Mouse (Mus musculus) left cerebral cortex, postnatal 25 days (tissue): Measurements from ENCODE around the gene Hdac11. TPM values are rescaled to one million over a fixed set of nuclear protein-coding genes. Genes with fewer than 3 reads are reported as not detected.

ENCODE experiments used
- DNase-seq, 2 experiments: peaks; one replicate each; pipeline ENCODE4 v3.0.0; 2022; ENCODE audit warnings: low spot score in 2 of 2, mixed read lengths in 1 of 2
- intact Hi-C: fragments of 180-260 bp; cut with DNase I; formaldehyde crosslinking; loops from one replicate; pipeline ENCODE4 v1.15.1; 2025
- total RNA-seq, 2 experiments: library from RNA; stranded (reverse); gene quantifications; 2 replicates each; pipeline ENCODE4 v1.2.3; 2021

Hdac11 gene
- total RNA-seq, 2 experiments from 2014 or later, result 158 to 161 TPM

DNA sequence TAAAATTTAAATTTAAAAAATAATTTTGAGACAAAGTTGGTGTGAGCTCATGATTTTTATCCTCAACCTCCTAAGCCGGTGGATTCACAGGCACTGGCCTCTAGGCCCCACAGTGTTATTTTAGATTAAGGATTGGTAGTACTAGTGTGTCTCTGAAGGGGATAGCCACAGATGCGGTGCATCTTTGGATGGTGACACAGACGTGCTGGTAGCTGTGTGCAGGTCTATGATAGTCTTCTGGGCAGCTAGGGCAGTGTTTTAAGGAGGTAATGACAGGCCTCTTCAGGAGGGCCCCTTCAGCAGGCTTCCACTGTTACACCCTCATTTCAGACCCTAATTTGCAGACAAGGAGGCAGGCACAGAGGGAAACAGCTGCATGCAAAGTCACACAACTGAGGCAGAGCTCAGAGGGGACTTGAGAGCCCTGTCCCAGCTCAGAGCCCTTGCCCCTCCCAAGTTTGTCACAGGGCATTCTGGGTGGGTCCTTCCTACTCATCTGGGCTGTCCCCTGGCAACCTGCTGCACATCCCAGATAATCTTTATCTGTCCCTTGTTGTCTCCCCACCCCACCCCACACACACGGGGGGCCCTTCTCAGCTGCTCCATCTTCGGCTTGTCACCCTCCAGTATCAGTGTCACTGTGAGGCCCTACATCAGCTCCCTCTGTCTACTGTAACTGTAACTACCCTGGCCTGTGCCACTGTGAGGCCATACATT is 6.9 kb downstream of the Hdac11 start:
- intact Hi-C loops, result no loop called here
- DNase-seq, result no peak

DNA sequence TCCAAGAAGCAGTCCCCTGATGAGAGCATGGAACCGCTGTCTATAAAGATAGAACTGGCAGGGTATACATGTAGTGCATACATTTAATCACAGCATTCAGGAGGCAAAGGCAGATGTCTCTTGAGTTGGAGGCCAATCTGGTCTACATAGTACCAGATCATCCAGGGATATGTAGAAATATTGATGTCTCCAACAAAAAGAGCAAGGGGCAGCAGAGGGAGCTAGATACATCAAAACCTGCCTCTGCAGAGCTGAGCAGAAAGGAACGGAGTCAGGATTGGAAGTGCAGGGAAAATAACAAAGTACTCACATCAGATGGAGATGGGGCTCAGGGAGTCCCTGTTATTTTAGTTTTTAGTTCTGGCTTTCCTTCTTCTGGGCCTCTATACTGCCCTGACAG is 8.1 kb downstream of the Hdac11 start:
- intact Hi-C loops, result no loop called here
- peak in 1 of 2 experiments; percentile 38 for DNase-seq

DNA sequence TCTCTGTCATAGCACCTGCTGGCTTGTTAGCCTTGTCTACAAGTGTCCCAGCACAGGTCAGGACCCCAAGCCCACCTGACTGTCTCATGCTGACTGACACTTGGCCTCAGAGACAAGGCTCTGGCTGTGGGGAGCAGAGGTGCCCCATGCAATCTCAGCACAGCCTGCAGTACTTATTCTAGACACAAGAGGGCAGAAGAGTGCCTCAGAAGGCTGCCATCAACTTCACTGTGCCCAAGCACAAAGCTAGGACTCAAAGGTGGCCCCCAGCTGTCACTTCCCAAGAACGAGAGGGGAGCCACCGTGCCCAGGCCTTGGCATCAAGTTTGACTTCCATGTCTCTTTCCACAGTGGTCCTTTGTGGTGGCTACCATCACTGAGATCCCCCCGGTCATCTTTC is 8.7 kb downstream of the Hdac11 start:
- peak; percentile 80 to 81 for DNase-seq
- intact Hi-C loops, result loop anchor here (1.0 kb wide), 1 partner anchor 116 kb away; no protein-coding TSS in a partner anchor

DNA sequence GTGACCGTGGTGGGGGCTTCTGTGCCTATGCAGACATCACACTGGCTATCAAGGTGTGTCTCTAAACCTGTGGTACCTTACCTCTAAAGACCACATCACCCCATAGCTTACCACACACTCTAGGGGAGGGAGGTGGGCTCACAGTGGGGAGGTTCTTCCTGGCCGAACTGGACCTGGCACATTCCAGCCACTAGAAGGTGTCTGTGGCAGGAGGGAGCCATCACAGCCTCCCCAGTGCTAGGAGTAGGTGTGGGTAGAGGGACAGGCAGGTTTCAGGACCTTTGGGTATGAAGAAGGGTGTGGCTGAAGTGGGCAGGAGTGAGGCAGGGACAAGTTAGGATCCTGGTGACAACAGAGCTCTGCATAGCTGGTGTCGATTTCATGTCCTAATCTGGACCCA is 11.4 kb downstream of the Hdac11 start:
- intact Hi-C loops, result no loop called here
- DNase-seq, result no peak

DNA sequence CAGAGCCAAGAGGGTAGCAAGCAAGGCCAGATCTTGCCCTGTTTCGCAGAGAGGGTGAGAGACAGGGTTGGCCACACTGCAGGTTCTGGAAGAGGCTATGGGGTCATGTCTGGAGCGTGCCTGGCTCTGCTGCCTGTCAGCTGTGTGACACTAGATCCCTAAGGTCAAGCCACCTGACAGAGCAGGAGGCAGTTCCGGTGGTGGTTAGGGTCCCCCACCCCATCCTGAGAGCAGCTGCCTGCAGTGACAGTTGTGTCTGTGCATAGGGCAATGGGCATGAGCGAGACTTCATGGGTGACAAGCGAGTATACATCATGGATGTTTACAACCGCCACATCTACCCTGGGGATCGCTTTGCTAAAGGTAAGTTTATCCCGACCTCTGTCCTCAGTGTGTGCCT is 12.7 kb downstream of the Hdac11 start:
- no peak for DNase-seq
- intact Hi-C loops, result no loop called here

DNA sequence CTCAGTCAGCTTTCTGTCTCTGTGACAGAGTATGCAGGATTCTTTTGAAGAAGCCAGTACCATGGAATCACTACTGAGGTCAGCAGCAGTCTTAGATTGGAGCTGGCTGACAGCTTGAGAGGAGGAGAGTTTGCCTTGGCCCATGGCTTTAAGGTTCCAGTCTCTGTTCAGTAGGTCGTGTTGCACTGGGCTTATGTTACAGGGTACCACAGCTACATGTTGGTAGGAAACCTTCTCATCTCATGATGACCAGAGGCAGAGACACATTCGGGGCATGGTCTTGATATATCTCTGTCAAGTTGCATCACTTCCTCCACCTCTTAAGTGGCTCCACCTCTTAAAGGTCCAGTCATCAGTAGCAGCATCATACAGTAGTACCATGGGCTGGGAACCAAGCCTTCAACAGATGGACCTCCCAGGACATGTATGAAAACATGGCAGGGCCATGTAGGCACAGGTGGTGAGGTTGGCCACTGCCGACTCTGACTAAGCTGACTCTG is 15.0 kb downstream of the Hdac11 start:
- intact Hi-C loops, result loop anchor here (5.0 kb wide), 1 partner anchor 241 kb away; the partner anchor contains the start of gene Wnt7a
- no peak for DNase-seq

DNA sequence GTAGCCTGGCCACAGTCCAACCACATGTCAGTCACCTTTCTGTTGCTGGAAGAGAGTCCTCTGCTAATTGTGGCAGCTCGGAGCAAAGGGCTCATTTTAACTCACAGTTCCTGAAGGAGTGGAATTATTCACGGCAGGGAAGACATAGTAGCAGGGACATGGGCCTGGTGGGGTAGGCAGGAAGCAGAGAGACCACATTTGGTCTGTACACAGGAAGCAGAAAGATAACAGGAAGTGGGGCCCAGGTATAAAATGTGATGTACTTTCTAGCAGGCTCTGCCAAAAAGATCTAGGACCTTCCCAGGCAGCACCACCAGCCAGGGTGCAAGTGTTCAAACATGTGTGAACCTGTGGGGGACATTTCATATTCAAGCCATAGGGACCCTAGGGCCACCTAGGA is 15.9 kb downstream of the Hdac11 start:
- no peak for DNase-seq
- intact Hi-C loops, result loop anchor here (2.0 to 5.0 kb wide), 2 partner anchors 104 to 240 kb away; partner anchors contain the start of gene Wnt7a

DNA sequence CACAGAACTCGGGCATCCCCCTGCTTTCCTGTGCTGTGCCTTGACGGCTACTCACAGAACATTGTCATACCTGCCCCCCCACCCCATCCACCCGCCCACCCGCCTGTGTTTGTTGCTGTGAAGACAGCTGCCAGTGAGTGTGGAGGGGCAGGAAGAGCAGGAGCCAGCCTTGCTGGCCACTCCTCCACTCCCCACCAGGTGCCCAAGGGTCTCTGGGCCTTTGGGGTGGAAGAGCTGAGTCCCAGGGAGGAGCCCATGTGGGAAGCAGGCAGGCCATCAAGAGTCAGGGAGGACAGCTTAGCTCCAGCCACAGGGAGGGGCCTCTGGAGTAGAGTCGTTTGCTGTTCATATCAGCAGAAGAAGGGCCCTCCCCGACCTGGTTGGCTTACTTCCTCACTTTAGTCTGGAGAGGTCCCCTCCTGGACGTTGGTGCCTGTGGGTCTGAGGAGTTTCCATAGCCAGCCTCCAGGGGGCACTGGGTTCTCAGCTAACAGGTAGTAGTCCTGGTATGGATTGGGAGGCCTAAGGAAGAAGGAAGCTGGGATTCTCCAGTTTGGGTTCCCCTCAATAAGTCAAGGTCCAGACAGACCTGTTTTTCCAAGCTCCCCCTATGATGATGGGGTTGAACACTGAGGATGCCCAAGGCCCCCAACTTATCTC is 16.9 kb downstream of the Hdac11 start:
- intact Hi-C loops, result loop anchor here (2.0 to 5.0 kb wide), 2 partner anchors 103 to 239 kb away; partner anchors contain the start of gene Wnt7a
- peak; percentile 53 to 55 for DNase-seq

DNA sequence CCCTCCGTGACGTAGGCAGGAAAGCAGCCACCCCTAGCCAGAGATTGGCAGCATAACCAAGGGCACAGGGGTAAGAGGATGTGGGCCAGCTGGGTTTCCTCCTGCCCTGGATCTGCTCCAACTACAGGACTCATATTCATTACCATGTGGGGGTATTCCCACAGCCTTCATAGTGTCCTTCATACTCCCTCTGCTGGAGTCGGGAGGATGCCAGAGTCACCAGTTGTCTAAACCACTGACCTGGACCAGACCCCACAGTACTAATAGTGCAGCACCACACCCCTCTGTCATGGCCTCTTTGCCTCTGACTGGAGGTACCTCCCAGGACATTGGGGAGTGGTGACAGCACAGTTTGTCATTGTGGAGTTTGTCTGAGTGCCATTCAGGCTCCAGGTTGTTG is 17.7 kb downstream of the Hdac11 start:
- no peak for DNase-seq
- intact Hi-C loops, result loop anchor here (5.0 kb wide), 1 partner anchor 238 kb away; the partner anchor contains the start of gene Wnt7a

DNA sequence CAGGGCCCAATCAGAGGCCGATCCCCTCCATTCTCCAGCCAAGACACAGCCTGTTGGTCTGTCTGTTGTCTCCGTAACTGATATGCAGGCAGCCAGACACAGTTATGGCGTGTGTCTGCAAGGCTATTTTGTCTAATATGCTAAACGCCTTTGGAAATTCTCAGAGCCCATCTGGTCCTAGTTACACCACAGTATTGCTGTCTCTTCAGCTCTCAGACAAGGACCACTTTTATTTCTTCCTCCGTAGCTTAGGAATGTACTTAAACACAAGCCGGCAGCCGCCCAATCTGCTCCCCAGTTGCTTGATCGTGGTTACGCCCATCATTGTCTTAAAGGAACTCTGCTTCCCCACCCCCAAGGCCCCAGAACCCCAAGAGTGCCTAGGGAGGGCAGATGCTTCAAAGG is 24.3 kb downstream of the Hdac11 start:
- DNase-seq, result peak in 1 of 2 experiments; percentile 42
- intact Hi-C loops, result no loop called here

DNA sequence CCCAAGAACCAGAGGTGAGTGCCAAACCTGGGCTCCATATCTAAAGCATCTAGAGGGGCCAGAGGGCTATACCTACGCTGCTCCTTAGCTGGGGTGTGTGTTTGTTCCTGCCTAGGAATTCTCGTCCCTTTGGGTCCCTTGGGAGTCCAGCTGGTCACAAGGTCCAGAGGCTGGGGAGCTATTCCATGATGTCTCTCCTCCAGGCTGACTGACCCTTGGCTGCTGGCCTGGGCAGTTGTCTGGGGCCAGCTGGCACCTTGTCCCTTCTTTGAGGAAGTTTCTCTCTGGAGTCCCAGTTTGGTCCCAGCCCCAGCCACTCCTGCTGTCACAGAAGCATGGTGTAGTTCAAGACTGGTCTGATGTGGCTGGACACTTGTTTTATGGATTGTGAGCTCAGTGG is 24.9 kb downstream of the Hdac11 start:
- intact Hi-C loops, result no loop called here

DNA sequence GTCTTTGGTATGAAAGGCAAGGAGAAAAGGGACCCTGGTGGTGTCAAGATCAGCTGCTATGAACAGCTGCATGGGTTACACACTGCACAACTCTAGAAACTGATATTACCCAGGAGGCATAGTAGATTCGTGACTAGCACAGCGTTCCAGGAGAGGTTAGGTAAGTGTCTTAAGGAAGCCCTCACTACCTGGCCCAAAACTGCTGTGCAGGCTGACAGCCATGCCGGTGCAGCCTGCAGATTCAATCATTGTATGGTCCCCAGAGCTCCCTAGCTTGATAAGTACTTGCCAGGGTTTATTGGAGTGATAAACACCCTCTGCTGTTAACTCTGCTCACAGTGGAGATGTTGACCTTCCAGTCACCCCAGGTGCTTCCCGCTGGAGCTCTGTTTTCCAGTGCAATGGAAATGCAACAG is 25.6 kb downstream of the Hdac11 start:
- intact Hi-C loops, result no loop called here
- no peak for DNase-seq

More for the DNA sequence above, 24.9 kb downstream of the Hdac11 start:
- peak in 1 of 2 experiments; percentile 30 for DNase-seq

DNA sequence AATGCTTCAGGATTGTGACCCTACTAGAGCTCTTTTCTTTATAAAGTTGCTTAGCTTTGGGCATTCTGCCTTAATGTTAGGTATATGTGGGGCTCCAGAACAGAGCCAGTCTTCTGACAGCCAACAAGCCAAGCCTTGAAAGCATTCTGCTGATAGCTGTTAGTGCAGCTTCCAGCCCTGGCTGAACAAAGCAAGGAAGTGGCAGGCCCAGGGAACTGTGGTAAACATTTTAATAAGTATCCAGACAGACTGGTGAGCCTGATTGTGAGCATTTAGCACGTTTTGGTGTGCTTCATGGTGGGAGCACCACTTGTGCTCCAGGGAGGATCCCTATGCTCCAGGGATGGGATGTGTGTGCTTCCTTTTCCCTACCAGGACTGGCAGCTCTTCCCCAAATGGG is 26.6 kb downstream of the Hdac11 start:
- intact Hi-C loops, result no loop called here

DNA sequence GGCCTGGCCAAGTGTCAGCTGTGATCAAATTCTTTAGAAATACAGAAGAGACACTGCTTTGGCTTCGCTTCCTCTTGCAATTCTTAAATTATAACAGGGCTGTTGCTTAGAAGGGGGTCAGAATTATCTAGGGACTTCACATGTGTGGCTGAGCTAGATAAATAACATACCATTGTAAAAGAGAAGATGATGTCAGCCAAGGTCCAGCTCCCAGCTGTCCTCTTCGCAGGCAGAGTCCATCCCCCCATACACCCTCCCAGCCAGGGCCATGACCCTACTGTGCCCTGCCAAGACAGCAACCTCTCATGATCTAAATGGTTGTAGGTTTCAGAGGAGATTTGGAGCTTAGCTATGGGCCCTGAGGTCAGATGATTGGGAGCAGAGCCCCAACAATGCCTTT is 27.5 kb downstream of the Hdac11 start:
- intact Hi-C loops, result no loop called here
- DNase-seq, result no peak

More for the DNA sequence above, 26.6 kb downstream of the Hdac11 start:
- DNase-seq, result no peak

DNA sequence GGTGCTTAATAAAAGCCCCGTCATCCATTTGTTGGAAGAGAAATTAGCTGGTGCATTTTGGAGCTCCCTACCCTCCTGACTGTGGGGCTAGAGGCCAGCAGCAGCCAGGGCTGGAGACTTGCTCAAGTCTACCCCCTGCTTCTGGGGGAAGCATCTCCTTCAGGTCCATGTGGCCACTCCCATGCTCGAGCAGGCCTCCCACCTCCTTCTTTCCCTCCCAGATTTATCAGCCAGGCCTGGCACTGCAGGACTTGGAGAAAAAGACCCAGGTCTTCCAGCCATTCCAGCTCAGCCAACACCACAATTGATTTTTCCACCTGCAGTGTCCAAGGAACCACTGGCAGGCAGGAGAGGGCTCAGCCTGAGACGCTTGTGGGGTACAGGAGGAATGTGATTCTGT is 28.3 kb downstream of the Hdac11 start:
- DNase-seq, result no peak
- intact Hi-C loops, result no loop called here

DNA sequence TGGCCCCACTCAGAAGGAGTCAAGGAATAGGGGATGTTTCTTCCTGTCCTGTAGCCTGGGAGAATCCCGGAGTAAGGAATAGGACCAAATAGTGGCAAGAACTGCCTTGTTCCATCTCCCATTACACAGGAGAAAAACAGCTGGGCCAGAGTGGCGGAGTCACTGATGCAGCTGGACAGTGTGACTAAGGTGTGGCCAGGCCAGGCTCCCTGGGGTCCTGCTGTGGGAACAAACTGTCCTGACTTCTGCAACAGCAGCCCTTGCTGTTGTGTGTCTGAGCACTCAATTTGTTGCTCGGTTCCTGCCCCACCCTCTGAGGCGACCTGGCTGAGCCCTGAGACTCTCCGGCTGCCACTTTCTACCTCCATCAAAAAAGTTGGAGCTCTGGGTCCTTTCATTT is 29.0 kb downstream of the Hdac11 start:
- no peak for DNase-seq
- intact Hi-C loops, result no loop called here

DNA sequence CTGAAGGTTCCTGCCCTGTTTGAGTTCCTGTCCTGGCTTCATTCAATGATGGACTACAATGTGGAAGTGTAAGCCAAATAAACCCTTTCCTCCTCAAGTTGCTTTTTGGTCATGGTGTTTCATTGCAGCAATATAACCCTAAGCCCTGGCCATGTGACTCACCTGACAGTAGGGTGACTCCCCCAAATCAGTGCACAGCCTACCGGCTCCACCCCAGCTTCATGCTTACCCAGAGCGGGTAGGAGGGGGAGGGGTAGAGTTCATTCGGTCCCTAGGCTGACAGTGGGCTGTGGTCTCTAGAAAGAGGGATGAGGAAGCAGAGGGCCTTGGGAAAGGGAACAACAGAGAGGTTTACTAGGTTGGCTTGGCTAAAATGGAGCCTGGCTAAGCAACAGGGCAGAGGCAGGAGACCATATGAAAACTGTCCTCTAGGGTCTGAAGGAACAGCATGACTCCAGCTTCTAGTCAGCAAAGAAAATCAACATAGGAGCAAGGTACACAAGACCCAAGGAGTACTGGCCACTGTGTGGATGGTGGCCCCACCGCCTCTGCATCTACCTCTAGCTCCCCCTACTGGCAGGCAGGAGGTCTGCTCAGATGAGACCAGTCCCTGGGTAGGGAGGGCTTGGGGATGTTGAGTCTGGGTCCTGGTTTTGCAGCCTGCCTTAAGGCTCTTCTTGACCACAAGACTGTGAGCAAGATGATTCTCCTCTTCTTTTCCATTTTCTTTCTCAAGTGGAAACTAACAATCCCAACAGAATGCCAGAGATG is 29.9 kb downstream of the Hdac11 start:
- intact Hi-C loops, result no loop called here
- DNase-seq, result no peak

DNA sequence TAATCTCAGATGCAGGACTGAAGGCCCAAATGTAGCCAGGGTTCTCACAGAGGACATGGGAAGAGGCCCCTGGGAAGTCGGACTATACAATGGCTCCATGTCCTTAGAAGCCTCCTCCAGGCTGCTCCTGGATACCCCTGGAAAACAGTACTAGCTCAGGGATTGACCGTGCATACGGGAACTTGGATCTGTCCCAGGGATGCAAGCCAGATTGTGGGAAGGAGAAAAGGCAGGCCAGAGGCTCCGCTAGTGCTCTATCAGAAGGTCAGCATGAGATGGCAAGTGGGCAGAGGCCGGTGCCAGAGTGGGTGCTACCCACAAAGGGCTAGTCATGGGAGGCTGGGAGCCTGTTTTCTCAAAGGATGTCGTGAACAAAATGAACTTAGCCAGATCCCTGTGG is 30.5 kb downstream of the Hdac11 start:
- DNase-seq, result no peak
- intact Hi-C loops, result no loop called here

DNA sequence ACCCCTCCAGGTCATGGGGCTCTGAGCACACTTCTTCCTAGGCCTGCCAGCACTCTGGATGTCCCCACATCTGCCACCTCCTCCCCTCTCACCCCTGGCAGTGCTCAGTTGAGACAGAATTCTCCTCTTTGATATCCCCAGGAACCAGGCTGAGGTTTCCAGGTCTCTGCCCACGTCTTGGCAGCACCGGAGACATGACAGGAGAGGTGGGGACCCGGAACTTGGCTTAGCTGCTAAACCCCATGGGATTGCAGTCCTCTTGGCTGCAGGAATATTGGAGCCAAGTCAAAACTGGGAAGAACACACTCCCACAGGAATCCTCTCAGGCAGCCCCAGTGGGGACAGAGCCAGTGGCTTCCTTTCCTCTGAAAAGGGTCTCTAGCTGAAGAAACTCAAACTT is 31.4 kb downstream of the Hdac11 start:
- no peak for DNase-seq
- intact Hi-C loops, result no loop called here

DNA sequence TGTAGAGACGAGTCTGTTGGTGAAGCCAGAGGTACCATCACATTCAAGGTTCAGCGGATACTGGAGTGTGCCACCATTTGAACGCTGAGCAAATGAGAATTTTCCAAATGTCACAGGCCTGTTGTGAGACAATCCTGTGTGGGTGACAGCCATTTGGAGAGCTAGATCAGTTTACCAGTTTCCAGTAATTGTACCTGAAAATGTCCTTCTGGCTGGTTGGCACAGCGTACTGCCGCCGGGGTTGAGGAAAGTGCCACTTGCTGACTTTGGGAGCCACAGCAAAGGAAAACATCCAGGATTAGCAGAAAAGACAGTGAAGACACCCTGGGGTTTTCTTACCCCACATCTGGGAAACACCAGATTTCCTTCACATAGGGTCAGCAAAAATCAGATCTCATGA is 33.5 kb downstream of the Hdac11 start:
- no peak for DNase-seq
- intact Hi-C loops, result no loop called here
